In genomic region chr11:76372534-76372933, GRCm38 (mm10) we compare ENCODE assay signal across 11 mouse cellular contexts. TPM values are rescaled to one million over a fixed set of nuclear protein-coding genes. Genes with fewer than 3 reads are reported as not detected.
DNase-seq lines count a peak whose midpoint lies in the region; ATAC-seq and TF ChIP-seq lines count a peak whose summit lies in the region.
"Had no signal": no experiment of that assay in that cellular context is flagged by ENCODE, and none has a peak within 500 bp of the region (broad histone marks: within the 10 kb centered on the region; RNA-seq: fewer than 3 reads in every experiment).

No protein-coding gene starts in this region.

- TF ChIP-seq CTCF in heart, postnatal 0 days (IDR thresholded peaks at IDR 0.05; ENCODE audit: low read depth): no peak

- no peak for TF ChIP-seq EP300 in heart, postnatal 0 days (IDR thresholded peaks at IDR 0.05; ENCODE audit: low read depth)

- H3K9ac ChIP-seq in lung, embryonic 16.5 days (ENCODE audit: low read length): no peak overlapping the region
- no peak overlapping the region for H3K9ac ChIP-seq in heart, postnatal 0 days (replicated peaks; ENCODE audit: low read depth, low read length)
- H3K9ac ChIP-seq in kidney, embryonic 15.5 days: no peak overlapping the region
- H3K9ac ChIP-seq: embryonic facial prominence, embryonic 15.5 days; lung, embryonic 14.5 days had no signal

- no peak overlapping the region for H3K4me3 ChIP-seq in lung, embryonic 16.5 days (ENCODE audit: low read length)
- no peak overlapping the region for H3K4me3 ChIP-seq in embryonic facial prominence, embryonic 10.5 days
- H3K4me3 ChIP-seq in heart, postnatal 0 days (ENCODE audit: low read depth, low read length): no peak overlapping the region
- H3K4me3 ChIP-seq in kidney, embryonic 15.5 days (replicated peaks): no peak overlapping the region
- H3K4me3 ChIP-seq: embryonic facial prominence, embryonic 15.5 days had no signal

- no peaks in the 10 kb centered on the region for H3K9me3 ChIP-seq in lung, embryonic 16.5 days (ENCODE audit: control insufficient read depth, low read length)
- H3K9me3 ChIP-seq in embryonic facial prominence, embryonic 10.5 days: no peaks in the 10 kb centered on the region
- H3K9me3 ChIP-seq in heart, postnatal 0 days (replicated peaks; ENCODE audit: control insufficient read depth, low read length): no peaks in the 10 kb centered on the region
- H3K9me3 ChIP-seq in kidney, embryonic 15.5 days (replicated peaks): no peaks in the 10 kb centered on the region
- H3K9me3 ChIP-seq: embryonic facial prominence, embryonic 15.5 days; G1E had no signal

- WGBS in lung, embryonic 16.5 days: 45% methylated on average over 6 of the region's 6 CpGs
- 66% methylated on average over 6 of the region's 6 CpGs for WGBS in embryonic facial prominence, embryonic 10.5 days
- 36% methylated on average over 6 of the region's 6 CpGs for WGBS in heart, postnatal 0 days
- WGBS in kidney, embryonic 15.5 days: 36% methylated on average over 6 of the region's 6 CpGs

- H3K36me3 ChIP-seq in lung, embryonic 16.5 days (ENCODE audit: control insufficient read depth, insufficient read depth, low read length): no peaks in the 10 kb centered on the region
- H3K36me3 ChIP-seq in embryonic facial prominence, embryonic 10.5 days (replicated peaks): peaks cover 9% of the 10 kb centered on the region; the same call in 1 of the 2 replicates
- H3K36me3 ChIP-seq in heart, postnatal 0 days (replicated peaks; ENCODE audit: control insufficient read depth, insufficient read depth, low read length): no peaks in the 10 kb centered on the region
- no peaks in the 10 kb centered on the region for H3K36me3 ChIP-seq in kidney, embryonic 15.5 days
- H3K36me3 ChIP-seq: embryonic facial prominence, embryonic 15.5 days; G1E had no signal

- ATAC-seq in lung, embryonic 16.5 days (ENCODE audit: low read depth): no peak
- ATAC-seq in heart, postnatal 0 days (ENCODE audit: insufficient read depth, low read depth): no peak
- ATAC-seq in kidney, embryonic 15.5 days (replicated peaks; ENCODE audit: low FRiP score): no peak

- DNase-seq in lung, postnatal 36 days: no peak
- DNase-seq in embryonic facial prominence, embryonic 10.5 days (ENCODE audit: low spot score): no peak
- no peak for DNase-seq in heart, postnatal 0 days (ENCODE audit: low spot score)
- DNase-seq in frontal cortex, postnatal 10 days (ENCODE audit: low spot score in 2 of 2): no peak
- DNase-seq in layer of hippocampus, adult 11-12 months (ENCODE audit: low spot score): no peak
- DNase-seq: adrenal gland, postnatal 14 days; lung, embryonic 14.5 days had no signal

- H3K4me1 ChIP-seq in lung, embryonic 16.5 days (replicated peaks; ENCODE audit: control insufficient read depth, insufficient read depth, low read length): peaks cover 26% of the 10 kb centered on the region
- H3K4me1 ChIP-seq in embryonic facial prominence, embryonic 10.5 days: peaks cover 69% of the 10 kb centered on the region
- H3K4me1 ChIP-seq in heart, postnatal 0 days (ENCODE audit: control insufficient read depth, insufficient read depth): peaks cover 25% of the 10 kb centered on the region
- peaks cover 54% of the 10 kb centered on the region for H3K4me1 ChIP-seq in kidney, embryonic 15.5 days

- no peaks in the 10 kb centered on the region for H3K27me3 ChIP-seq in lung, embryonic 16.5 days (ENCODE audit: control insufficient read depth, insufficient read depth, low read depth, low read length)
- no peaks in the 10 kb centered on the region for H3K27me3 ChIP-seq in embryonic facial prominence, embryonic 10.5 days (replicated peaks; ENCODE audit: low read depth, poor library complexity, severe bottlenecking)
- H3K27me3 ChIP-seq in heart, postnatal 0 days (ENCODE audit: control insufficient read depth, insufficient read depth, low read length): no peaks in the 10 kb centered on the region
- no peaks in the 10 kb centered on the region for H3K27me3 ChIP-seq in kidney, embryonic 15.5 days
- H3K27me3 ChIP-seq: embryonic facial prominence, embryonic 15.5 days had no signal

- H3K27ac ChIP-seq in lung, embryonic 16.5 days (ENCODE audit: low read length): peak overlapping the region; percentile 58
- H3K27ac ChIP-seq in embryonic facial prominence, embryonic 10.5 days (replicated peaks): peak overlapping the region; percentile 44; the same call in 1 of the 2 replicates
- peak overlapping the region; percentile 57 for H3K27ac ChIP-seq in heart, postnatal 0 days (ENCODE audit: low read depth)
- no peak overlapping the region for H3K27ac ChIP-seq in kidney, embryonic 15.5 days

- H3K4me2 ChIP-seq in lung, embryonic 16.5 days (ENCODE audit: low read depth, low read length): no peak overlapping the region
- H3K4me2 ChIP-seq in heart, postnatal 0 days (ENCODE audit: low read depth, low read length): no peak overlapping the region
- no peak overlapping the region for H3K4me2 ChIP-seq in kidney, embryonic 15.5 days
- H3K4me2 ChIP-seq: embryonic facial prominence, embryonic 15.5 days; lung, embryonic 14.5 days had no signal

RNA-seq across cellular contexts. Expression of gene Nxn, which starts 26.4 kb away (rescaled TPM):
- polyA plus RNA-seq in lung, embryonic 16.5 days (2015; fragmentation: Nextera tagmentation; extraction: Ambion mirVana): 18.7 and 19.4 TPM in 2 replicates
- 41.1 and 42.0 TPM in 2 replicates for polyA plus RNA-seq in embryonic facial prominence, embryonic 10.5 days (2016; fragmentation: Nextera tagmentation; extraction: Ambion mirVana)
- total RNA-seq in heart, postnatal 0 days (2014; rRNA removed; ENCODE audit: low replicate concordance): 35.6 and 50.7 TPM in 2 replicates
- polyA plus RNA-seq in heart, postnatal 0 days (2015; fragmentation: Nextera tagmentation; extraction: Ambion mirVana): 10.6 TPM in 2 replicates
- polyA plus RNA-seq in kidney, embryonic 15.5 days (2015; fragmentation: Nextera tagmentation; extraction: Ambion mirVana): 30.2 and 33.1 TPM in 2 replicates

RNA-seq across cellular contexts. Expression of gene Timm22, which starts 34.2 kb away (rescaled TPM):
- 97.3 and 98.8 TPM in 2 replicates for polyA plus RNA-seq in lung, embryonic 16.5 days (2015; fragmentation: Nextera tagmentation; extraction: Ambion mirVana)
- 135 and 144 TPM in 2 replicates for polyA plus RNA-seq in embryonic facial prominence, embryonic 10.5 days (2016; fragmentation: Nextera tagmentation; extraction: Ambion mirVana)
- total RNA-seq in heart, postnatal 0 days (2014; rRNA removed; ENCODE audit: low replicate concordance): 20.1 and 42.8 TPM in 2 replicates
- polyA plus RNA-seq in heart, postnatal 0 days (2015; fragmentation: Nextera tagmentation; extraction: Ambion mirVana): 90.5 and 99.9 TPM in 2 replicates
- polyA plus RNA-seq in kidney, embryonic 15.5 days (2015; fragmentation: Nextera tagmentation; extraction: Ambion mirVana): 105 and 111 TPM in 2 replicates
